Mouse (Mus musculus) forelimb bud, embryonic 11.5 days (tissue): ENCODE measurements around the gene Nmd3.
A peak's percentile ranks its signal among the peaks of the same experiment; 100 is the strongest.

Experiments
- DNase-seq: peaks from one replicate; pipeline ENCODE4 v3.0.0-alpha.2; 2012; ENCODE audit warnings: low read depth, low spot score

Gene Nmd3

DNA sequence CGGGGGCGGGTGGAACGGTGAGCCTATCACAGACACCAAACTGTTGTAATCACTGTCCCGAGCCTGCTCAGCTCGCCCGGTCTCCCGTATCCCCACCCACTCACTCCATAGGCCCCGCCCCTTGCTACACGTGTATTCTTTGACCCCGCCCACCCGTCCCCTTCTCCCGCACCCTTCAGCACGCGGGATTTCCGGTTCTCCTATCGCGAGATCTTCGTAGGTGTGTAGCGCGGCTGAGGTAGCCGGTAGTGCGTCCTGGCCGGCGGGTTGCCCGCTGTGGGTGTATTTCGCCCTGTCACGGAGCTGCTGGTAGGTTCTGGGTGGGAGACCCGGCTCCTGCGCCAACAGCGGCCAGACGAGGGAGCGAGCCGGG is at the start of gene Nmd3:
Nmd3 (plus strand) TSS at position 172 of the 373 bp plus-strand sequence.
- peak; percentile 97 for DNase-seq

DNA sequence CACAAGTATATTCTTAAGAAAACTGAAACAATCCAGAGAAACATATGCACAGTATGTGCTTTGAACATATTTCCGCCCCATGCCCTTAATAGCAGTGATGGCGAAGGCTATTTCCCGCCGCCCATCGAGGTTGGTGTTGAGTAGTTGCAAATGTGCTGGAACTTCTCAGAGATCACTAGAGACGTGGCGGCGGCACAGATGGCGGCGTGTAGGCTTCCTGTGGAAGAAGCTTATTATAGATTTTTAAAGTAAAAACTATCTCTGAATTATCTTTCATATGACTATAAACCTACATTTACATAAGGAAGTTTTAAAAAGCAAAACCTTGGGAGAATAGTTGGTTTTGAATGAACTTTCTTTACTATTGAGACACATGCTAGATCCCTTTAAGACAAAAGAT is 48.4 kb upstream of the Nmd3 start:
- DNase-seq: no peak

DNA sequence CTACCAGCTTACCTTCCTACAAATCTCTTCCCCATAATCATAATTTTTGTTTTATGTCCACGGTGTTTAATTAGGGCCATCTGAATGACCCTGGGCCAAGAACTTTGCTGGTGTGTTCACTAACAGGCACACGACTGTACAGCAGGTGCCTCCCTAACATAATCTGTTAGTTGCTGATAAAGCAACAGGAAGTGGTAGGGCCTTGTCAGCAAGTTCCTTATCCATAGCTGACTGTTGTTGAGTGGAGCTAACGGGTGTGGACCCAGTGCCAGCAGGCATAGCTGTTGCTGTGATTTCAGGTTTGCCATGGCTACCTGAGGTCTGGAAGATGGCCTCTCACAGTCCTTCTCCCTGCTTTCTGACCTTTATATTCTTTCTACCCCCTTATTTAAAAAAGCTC is 47.6 kb upstream of the Nmd3 start:
- DNase-seq: no peak

DNA sequence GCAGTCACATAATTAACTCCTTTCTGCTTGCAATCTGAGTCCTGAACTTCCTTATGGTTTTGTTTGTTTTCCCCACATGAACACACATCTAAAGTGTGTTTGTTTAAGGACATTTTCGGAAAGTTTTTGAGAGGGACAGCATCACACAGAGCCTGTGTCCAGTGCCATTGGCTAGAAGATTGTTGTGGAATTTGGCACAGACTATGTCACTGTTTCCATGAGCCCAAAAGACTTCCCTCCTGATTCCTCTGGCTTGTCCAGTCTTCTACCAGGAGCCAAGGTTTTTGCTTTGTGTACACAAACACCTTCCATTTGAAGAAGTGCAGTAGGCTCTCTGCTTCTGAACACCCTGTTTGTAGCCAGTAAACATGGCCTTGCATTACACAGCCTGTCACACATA is 32.0 kb upstream of the Nmd3 start:
- DNase-seq: no peak

DNA sequence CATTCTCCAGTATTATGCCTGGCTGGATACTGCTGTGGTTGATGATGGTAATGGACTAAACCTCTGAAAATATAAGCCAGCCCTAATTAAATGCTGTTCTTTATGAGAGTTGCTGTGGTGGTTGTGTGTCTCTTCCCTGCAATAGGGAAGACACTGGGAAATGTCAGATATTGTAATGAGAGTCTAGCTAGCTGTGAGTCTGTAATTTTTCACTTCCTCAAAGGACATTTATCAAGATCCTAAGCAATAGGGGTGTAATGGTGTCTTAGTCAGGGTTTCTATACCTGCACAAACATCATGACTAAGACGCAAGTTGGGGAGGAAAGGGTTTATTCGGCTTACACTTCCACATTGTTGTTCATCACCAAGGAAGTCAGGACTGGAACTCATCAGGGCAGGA is 30.8 kb upstream of the Nmd3 start:
- DNase-seq: no peak

DNA sequence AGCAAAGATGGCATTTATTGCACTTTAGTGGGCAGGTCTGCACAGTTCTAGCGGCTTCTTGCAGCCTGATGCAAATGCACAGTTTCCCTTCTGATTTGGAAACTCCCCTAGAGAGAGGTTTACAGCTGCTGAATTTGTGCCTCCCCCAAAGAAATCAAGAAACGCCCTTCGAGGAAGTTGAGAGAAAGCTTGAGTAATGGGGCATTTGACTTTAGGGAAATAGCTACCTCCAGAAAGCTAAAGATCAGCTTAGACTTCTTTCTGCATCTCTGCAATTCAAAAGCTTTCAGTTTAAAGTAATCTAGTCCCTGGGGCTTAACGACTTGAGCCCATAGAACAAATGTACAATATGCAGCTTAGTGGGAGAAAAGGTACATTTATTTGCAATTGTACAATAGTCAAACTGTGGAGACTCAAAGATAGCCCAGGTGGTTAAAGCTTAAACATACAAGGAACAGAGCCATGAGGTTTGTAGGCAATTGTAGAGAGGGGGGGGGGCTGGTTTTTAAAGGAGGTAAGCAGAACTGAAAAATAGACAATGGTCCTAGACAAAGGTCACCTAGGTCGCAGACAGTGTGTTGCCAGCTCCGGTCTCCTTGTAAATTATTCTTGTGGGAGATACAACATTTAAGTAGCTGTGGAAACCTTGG is 21.8 kb upstream of the Nmd3 start:
- no peak for DNase-seq

DNA sequence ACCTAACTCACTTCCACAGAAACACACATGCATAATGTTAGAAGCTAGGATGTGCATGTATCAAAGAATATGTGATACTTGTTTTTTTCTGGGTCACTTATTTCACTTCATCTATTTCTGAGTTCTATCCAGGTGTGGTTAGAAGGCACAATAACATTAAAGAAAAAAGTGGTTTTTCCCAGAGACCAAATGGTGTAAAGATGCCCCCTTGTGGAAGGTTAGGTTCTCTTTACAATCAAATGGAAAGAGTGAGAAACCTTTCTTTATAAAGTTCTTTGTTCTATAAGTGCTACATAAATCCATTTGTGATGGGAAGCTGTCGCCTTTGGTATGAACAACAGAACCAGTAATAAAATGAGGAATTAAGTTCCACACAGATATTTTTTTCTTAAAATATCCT is 19.9 kb upstream of the Nmd3 start:
- peak; percentile 26 for DNase-seq

DNA sequence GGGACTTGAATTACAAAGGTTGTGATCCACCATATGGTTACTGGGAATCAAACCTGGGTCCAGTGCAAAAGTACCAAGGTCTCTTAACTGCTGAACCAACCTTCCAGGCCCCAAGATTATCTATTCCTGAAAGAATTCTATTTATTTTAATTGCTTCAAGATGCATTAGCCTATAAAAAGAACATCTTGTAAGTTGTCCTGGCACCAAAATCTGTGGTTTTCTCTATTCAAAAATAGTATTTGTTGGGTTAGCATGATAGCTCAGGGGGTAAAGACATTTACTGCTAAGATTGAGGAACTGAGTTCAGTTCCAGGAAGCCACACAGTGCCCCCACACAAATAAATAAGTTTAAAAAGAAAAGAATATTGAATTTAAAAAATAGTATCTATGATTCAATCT is 19.4 kb upstream of the Nmd3 start:
- DNase-seq: no peak

DNA sequence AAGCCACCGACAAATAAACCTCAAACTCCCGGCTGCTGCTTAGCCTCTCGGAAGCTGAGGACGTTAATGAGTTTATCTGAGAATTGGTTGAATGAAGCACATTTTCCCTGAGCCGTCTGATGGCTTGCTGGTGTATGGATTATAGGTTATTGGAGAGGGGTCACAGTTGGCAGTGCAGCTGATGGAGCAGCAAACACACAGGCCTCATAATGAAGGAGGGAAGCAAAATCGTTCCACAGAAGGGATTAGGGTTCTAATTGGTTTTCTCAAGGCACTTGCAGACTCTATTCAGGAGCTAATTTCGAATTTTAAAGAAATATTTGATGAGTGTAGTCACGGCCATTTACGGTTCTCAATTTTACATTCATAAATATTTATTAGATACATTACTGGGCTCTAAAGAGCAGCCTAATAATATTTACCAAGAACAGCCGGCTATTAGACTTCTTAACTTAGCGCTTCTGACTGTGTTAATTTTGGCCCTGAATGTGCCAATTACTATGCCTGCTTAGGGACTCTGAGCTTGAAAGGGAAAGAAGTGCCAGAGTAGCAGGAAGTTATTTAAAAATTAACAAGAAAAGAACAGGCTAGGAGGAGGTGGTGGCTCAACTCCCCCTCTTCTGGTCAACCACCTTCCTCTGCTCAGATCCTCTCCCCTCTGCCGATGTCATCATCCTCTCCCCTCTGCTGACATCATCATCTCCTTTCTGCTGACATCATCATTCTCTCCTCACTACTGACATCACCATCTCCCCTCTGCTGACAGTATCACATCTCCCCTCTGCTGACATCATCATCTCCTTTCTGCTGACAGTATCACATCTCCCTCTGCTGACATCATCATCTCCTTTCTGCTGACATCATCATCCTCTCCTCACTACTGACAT is 12.5 kb upstream of the Nmd3 start:
- no peak for DNase-seq

DNA sequence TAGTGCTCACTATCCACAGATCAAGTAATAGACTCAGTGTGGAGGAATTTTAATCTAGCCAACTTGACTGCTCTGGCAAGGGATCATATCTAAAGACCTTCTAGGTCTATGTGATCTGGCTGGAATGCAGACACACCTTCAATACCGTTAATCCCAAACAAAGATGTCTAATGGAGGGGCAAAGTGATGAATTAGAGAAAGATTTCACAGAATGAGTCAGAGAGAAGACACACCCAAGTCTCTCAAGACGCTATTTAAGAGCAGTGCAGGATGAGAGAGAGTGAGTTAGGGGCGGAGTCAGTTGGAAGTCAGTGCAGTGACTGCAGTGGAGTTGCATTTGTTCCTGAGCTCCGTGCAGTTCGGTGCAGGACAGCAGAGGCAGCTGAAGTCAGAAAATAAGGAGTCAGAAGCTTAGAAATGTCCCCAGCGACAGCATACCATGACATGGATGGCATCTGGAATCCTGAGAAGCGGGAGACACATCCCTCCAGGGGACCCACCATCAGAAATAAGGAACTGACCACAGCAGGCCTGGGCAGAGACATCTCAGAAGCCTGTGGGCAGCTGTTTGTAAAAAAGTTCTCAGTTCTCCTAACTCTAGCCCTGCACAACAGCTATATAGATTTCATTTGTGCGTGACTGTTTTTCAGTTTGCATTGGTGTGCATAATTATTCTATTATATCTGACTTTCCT is 9.7 kb upstream of the Nmd3 start:
- no peak for DNase-seq

DNA sequence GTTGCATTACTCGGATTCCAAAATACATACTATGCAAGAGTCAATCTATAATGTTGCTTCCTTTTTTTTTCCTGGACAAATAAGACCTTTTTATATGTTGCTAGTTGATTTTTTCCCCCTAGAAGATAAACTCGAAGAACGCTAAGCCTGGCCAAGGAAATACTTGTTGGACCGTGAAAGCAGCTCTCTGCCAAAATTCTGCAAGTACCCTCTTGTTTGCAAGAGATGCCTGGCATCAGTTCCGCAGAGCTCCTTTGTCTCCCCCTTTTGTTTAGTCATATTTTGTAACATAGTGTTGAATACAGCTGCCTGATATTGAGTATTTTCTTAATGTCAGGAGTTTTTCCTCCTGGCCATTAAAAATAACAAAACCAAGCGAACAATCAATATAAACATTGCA is 4.3 kb upstream of the Nmd3 start:
- no peak for DNase-seq

DNA sequence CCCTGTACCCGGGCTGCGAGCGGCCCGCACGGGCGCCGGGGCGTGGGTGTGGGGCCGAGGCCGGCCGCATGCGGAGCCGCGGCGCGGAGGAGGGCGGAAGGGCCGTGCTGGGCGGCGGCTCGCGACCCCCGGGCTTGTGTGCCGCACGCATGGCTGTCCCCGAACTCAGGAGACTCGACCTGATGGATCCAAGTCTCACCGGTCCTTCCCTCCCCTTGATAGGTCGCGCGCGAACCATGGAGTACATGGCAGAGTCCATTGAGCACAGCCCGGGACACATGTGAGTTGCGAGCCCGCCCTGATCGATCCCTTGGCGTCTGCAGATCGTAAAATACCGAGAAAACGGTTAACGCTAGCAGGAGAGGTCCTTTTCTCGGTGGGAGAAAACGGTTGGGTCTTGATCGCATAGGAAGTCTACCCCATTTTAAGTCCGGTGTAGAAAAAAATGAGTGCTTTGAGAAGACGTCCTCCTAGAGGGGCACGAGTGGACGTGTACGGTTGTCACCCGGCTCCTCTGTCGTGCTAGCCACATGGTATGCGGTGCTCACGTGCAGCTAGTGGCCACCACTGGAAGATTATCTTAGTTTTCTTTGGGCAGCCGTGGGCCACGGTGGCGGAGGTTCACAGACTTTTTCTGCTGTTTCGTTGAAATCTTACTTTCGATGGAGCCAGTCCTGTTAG is 542 bp downstream of the Nmd3 start:
- peak; percentile 51 for DNase-seq

DNA sequence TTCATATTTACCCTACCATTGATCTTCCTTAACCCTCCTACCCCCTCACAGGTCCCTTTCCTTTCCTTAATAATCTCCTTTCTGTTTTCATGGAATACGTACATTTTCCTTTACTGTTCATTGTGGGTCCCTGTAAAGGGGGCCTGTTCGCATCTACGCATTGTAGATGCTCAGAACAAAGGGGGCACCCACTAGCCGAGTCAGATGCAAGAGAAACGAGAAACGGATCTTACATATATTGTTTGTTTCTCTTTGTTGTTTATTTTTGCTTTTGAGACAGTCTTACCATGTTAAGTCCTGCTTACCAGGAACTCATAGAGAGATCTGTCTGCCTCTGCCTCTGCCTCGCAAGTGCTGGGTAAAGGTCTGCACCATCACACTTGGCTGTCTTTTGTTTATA is 1.4 kb downstream of the Nmd3 start:
- DNase-seq: no peak

DNA sequence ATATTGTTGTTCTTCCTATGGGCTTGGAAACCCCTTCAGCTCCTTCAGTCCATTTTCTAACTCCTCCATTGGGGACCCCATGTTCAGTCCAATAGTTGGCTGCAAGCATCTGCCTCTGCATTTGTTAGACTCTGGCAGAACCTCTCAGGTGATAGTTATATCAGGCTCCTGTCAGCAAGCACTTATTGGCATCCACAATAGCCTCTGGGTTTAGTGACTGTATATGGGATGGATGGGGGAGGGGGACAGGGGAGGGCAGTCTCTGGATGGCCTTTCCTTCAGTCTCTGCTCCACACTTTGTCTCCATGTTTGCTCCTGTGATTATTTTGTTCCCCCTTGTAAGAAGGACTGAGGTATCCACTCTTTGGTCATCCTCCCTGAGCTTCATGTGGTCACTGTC is 9.1 kb downstream of the Nmd3 start:
- no peak for DNase-seq

DNA sequence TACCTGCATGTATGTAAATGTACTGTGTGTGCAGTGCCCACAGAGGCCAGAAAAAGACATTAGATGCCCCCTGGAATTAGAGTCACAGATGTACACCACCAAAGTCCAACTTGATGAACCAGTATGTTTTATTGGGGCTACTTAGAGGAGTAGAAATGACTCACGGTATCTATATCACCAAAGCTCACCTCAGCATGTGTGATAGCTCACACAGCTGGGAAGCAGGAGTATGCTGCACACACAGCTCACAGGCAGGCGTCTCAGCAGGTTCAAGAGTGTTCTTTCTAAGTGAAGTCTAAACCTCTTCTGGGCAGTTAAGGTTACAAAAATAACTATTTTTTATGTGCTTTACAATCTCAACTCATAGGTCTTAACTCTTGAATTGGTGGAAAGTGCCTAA is 12.2 kb downstream of the Nmd3 start:
- no peak for DNase-seq

DNA sequence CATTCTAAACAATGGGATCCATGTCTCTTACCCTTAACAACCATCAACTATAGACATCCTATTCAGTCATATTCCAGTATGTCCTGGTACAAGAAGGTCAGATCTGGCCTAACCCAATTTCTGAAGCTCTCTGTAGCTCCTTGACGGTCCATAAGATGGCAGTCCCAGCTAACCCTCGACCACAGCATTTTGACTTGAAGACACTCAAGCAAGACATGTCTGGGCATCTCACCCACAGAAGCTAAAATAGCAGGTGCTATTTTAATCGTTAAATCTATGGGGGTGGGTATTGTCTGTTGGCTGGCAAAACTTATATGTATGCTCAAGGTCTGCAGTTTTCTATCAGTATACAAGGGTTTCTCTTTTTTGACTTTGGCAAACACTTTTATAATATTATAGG is 33.4 kb downstream of the Nmd3 start:
- DNase-seq: no peak

DNA sequence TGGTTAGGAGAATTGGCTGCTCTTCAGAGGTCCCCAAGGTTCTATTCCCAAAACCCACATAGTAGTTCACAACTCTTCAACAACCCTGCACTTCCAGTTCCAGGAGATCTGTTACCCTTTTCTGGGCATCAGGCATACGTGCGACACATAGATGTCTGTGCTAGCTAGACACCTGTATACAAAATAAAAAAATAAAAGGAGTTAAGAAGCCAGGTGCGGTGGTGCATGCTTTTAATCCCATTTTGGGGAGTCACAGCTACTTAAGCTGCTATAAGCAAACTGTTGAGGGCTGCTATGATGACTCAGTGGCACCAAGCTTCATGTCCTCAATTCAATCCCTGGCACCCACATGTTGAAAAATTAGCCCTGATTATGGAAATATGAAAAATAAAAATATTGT is 34.2 kb downstream of the Nmd3 start:
- no peak for DNase-seq

DNA sequence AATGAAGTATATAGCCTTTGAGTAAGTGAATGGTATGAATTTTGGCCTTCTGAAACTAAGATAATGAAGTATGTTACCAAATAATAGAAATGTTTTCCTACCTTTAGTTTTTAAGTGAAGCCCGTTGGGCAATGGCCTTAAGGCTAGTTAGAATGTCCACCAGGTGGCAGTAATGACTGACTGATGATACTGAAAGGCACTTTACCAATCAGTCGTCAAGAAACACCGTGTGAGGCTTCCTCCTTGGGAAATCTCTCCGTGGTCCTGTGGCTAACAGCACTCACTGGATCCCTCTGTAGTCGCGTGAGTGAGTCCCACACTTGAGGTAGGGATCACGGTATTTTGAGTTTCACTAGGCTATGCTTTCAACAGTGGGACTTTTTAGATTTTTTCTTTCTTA is 34.7 kb downstream of the Nmd3 start:
- peak; percentile 81 for DNase-seq

DNA sequence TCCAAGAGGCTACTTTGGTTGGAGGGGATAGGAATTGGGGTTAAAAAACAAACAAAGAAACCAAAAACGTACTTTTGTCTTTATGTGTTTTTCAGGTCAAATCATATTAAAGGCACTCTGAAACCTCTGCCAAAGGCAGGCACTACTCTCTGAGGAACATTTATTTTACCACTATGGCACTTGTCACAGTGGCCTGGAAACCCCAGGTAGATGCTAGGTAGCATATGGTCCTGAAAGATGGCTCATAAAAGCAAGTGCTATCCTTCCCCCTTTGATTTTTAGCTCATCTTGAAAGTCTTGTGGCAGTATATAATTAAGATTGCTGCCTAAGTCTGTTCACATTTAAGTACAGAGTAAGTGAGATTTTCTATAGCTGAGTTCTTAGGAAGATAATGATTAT is 35.7 kb downstream of the Nmd3 start:
- no peak for DNase-seq

DNA sequence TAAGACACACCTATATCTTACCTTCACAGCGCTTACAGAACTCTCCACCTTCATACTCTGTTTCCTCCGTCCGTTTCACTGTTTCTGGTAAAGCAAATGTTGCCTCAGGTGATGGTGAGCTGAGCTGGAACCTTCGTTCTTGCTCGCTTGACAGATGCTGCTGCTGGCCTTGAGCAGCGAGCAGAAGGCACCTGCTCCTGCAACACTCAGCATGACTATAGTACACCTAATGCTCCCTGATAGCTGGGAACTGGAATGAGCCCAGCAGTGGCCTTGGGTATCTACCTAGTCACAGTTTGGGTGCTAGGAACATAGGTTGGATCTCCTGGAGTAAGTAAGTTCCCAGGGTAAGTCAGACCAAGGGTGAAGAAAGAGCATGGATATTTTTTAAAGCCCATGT is 38.3 kb downstream of the Nmd3 start:
- DNase-seq: no peak

DNA sequence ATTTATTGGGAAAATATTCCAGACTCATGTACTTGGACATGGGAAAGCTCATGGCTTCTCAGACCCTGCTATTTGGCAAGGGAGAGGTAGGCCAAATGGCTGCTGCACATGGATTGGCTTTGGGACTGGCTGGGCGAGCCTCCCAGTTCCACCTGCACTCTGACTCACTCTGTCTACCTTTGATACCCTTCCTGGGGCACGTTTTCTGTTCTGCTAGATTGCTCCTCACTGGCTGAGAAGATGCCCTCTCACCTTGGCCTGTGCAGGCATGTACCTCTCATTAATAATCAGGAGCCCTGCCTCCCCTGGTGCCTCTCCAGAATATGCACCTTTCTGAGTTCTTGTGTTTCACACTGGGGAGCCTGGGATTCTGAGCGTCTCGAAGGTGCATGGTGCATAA is 39.4 kb downstream of the Nmd3 start:
- DNase-seq: no peak

DNA sequence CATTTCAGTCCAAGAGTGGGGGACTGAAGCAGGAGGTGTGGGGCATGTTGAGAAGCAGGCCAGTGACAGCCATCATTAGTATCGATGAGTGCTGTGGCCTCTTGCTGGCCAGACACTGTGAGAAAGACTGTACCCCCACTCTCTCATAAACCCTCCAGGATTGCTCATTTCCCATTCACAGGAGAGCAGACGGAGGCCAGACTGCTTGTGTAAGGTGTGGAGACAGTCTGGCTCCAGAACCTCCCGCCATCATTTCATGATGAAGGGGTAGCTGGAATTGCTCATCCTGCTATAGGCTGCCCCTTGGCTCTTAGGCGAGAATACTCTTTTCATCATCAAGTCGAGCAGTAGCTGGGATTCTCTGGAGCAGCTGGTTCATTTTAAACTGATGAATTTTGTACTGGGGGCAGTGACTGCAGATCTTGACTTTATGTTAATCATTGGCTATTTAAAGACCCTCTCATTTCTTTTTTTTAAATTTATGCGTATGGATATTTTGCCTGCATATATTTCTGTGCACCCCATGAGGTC is 41.1 kb downstream of the Nmd3 start:
- no peak for DNase-seq
